Mouse (Mus musculus) lung, adult 18-20 months (tissue): ENCODE measurements around the gene St7.

Experiments
- DNase-seq, 2 experiments: peaks; one replicate each; pipeline ENCODE4 v3.0.0; 2022; ENCODE audit warnings: mixed read lengths in 2 of 2

Gene St7

GRCm38 (mm10) chr6:17828382-17828781 is 135.6 kb downstream of the St7 start:
- no peak for DNase-seq

- DNase-seq: no peak
Observed at GRCm38 (mm10) chr6:17829981-17830380, 137.2 kb downstream of the St7 start.

- DNase-seq: peak; percentile 41 to 64
Observed at GRCm38 (mm10) chr6:17834493-17834892, 141.8 kb downstream of the St7 start.

GRCm38 (mm10) chr6:17835693-17836092 is 143.0 kb downstream of the St7 start:
- no peak for DNase-seq

- peak in 1 of 2 experiments; percentile 26 for DNase-seq
Observed at GRCm38 (mm10) chr6:17837676-17838075, 144.9 kb downstream of the St7 start.

- no peak for DNase-seq
Observed at GRCm38 (mm10) chr6:17840431-17840830, 147.7 kb downstream of the St7 start.

- peak in 1 of 2 experiments; percentile 39 for DNase-seq
Observed at GRCm38 (mm10) chr6:17842759-17843158, 150.0 kb downstream of the St7 start.

GRCm38 (mm10) chr6:17851316-17851715 is 158.6 kb downstream of the St7 start:
- DNase-seq: no peak

GRCm38 (mm10) chr6:17853587-17854274 is 161.0 kb downstream of the St7 start:
- no peak for DNase-seq

GRCm38 (mm10) chr6:17855616-17856015 is 162.9 kb downstream of the St7 start:
- DNase-seq: no peak

- DNase-seq: no peak
Observed at GRCm38 (mm10) chr6:17859564-17859963, 166.8 kb downstream of the St7 start.

- DNase-seq: no peak
Observed at GRCm38 (mm10) chr6:17860463-17860862, 167.7 kb downstream of the St7 start.

GRCm38 (mm10) chr6:17867796-17868195 is 175.1 kb downstream of the St7 start:
- peak in 1 of 2 experiments; percentile 2 for DNase-seq

- DNase-seq: no peak
Observed at GRCm38 (mm10) chr6:17871831-17872372, 179.2 kb downstream of the St7 start.

GRCm38 (mm10) chr6:17875606-17876005 is 182.9 kb downstream of the St7 start:
- DNase-seq: no peak

GRCm38 (mm10) chr6:17876023-17876613 is 183.4 kb downstream of the St7 start:
- DNase-seq: no peak

GRCm38 (mm10) chr6:17876670-17877179 is 184.0 kb downstream of the St7 start:
- DNase-seq: no peak

GRCm38 (mm10) chr6:17882943-17883342 is 190.2 kb downstream of the St7 start:
- DNase-seq: no peak

GRCm38 (mm10) chr6:17887765-17888164 is 195.0 kb downstream of the St7 start:
- no peak for DNase-seq

- DNase-seq: no peak
Observed at GRCm38 (mm10) chr6:17895562-17895961, 202.8 kb downstream of the St7 start.

GRCm38 (mm10) chr6:17898539-17898938 is 205.8 kb downstream of the St7 start:
- DNase-seq: no peak

- DNase-seq: no peak
Observed at GRCm38 (mm10) chr6:17903355-17903754, 210.6 kb downstream of the St7 start.

GRCm38 (mm10) chr6:17905776-17906175 is 213.0 kb downstream of the St7 start:
- DNase-seq: no peak

GRCm38 (mm10) chr6:17906289-17906688 is 213.6 kb downstream of the St7 start:
- DNase-seq: no peak
